Mouse (Mus musculus) ovary, postnatal 14 days (tissue): ENCODE data around the gene Zfand3.

Experiments
- DNase-seq: peaks from one replicate; pipeline ENCODE4 v3.0.0; 2022; ENCODE audit warnings: low spot score

Zfand3 gene

GRCm38 (mm10) chr17:30154861-30155260, 150.3 kb downstream of the Zfand3 start:
- no peak for DNase-seq

DNA sequence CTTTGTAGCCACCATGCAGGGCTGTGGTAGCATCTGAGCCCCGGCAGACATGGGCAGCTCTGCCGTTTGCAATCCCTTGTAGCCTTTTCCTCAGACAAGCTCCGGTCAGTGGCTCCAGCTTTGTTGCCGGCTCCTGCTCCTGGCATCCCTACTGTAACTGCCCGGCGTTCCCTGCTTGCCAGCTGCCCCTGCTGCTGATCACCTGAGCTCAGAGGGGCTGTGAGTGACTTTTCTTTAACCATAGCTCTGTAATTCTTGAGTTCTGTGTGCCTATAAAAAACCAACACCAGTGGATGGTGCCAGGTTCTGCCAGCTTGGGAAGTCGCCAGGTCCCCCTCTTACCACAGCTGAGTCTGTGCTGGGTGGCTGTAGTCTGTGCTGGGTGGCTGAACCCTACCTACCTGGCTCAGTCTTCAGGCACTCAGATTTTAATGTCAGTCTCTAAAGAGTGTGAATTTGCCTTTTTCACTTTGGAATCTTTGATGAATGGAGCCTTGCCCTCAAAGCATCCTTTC, 150.9 kb downstream of the Zfand3 start:
- DNase-seq: no peak

- no peak for DNase-seq
These were observed 154.0 kb downstream of the Zfand3 start for GRCm38 (mm10) chr17:30158419-30159108.

- DNase-seq: no peak
These were observed 154.8 kb downstream of the Zfand3 start for GRCm38 (mm10) chr17:30159341-30159740.

DNA sequence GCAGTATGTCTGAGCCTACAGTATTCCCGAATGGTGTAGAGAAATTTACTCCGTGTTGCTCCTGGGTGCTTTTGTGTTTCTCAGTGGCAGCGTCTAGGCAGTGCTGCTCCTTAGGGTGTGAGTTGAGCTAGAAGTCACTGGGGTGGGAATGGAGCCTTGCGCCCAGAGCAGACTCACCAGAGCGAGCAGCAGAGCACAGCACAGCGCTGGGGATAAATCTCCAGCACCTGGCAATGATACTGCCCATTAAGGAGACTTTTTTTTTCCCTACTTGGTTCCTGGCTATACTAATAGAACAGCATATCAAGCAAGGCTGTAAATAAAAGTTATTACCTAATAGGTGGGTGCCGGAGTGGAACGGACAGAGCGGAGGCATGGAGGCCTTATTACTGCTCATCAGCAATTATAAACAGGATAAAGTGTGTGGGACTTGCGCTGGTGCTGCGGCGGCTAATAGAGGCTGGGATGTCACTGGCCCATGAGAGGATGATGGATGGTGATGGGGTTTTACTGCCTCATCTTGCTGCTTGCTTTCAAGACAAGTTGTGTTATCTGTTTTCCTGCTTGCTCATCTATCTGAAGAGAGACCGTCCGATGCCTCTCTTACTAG, 156.4 kb downstream of the Zfand3 start:
- DNase-seq: no peak

- DNase-seq: no peak
These were observed 158.4 kb downstream of the Zfand3 start for GRCm38 (mm10) chr17:30162983-30163382.

DNA sequence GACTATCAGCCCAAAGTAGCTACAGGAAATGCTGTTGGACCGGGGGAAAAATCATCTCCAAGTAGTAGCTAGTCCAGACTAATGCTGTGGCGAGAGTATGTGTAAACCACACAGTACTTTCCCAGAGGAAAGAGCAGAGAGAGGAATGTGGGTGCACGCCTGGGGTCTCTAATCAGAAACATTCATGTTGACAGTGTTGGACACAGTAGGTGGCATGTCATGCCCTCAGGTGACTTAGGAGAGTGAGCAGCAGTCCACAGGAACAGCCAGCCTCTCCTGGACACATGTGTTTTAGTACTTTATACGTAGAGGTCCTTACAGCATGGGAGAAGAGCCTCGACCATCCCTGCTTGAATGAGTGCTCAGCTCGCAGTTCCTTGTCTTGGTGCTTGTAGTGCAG, 159.3 kb downstream of the Zfand3 start:
- DNase-seq: no peak

DNA sequence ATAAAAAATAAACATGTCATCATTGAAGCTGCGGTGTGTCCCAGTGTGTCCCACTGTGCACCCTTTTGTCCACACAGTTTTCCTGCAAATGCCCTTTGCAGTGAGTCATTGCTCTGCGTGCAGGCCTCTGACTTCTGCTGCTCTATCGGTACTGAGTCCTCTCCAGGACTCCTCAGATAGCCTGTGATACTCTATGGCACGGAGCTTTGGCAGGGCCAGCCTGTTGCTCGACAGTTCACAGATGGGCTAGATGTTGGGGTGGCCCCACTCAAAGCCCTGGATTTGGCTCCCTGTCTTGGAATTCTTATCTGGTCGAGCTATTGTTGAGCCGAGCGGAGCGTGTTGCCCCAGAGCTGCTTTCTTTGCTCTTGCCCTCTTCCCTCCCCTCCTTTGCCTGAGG, 160.3 kb downstream of the Zfand3 start:
- no peak for DNase-seq

DNA sequence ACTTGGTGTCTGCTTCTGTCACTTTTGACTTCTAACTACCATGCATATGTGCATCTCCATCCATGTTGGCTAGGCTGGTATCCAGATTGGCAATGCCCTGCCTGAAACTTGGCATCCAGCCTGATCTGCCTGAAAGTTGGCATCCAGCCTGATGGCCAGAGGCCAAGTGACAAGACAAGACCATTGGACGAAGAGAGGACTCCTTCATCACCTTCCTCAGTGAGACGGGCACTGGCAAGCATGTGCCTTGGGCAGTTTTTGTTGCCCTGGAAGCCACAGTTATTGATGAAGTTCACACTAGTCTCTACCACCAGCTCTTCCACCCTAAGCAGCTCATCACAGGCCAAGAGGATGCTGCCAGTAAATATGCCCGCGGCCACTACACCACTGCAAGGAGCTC, 172.9 kb downstream of the Zfand3 start:
- no peak for DNase-seq

- DNase-seq: no peak
These were observed 173.9 kb downstream of the Zfand3 start for GRCm38 (mm10) chr17:30178402-30178801.

GRCm38 (mm10) chr17:30180197-30180596, 175.7 kb downstream of the Zfand3 start:
- DNase-seq: no peak

DNA sequence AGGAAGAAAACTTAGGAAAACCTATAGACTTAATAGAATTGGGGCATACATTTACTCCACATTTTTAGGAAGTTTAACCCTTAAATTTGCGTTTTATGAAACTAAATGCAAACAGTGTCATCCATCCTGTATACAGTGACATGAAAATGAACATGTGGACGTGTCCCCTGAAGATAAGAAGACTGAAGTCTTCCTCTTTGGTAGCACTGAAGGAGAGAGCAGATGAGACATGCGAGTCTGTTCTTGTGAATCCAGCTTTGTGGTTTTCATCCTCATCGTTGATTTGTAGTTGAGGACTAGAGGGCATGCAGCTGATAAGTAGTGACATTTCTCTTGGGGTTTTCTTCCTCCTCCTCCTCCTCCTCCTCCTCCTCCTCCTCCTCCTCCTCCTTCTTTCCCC, 177.0 kb downstream of the Zfand3 start:
- DNase-seq: no peak

DNA sequence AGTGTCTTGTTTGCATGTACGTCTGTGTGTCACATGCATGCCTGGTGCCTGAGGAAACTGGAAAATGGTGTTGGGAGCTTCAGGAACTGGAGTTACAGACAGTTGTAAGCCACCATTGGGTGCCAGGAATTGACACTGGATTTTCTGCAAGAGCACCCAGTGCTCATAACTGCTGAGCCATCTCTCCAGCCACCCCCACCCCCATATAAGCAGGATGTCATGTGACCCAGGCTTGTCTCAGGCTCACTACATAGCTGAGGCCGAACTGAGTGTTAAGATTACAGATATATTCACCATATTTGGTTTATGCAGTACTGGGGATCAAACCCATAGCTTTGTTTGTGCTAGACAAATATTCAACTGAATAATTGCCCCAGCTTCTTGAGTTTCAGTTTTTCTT, 177.5 kb downstream of the Zfand3 start:
- no peak for DNase-seq

- no peak for DNase-seq
These were observed 179.0 kb downstream of the Zfand3 start for GRCm38 (mm10) chr17:30183561-30183960.

DNA sequence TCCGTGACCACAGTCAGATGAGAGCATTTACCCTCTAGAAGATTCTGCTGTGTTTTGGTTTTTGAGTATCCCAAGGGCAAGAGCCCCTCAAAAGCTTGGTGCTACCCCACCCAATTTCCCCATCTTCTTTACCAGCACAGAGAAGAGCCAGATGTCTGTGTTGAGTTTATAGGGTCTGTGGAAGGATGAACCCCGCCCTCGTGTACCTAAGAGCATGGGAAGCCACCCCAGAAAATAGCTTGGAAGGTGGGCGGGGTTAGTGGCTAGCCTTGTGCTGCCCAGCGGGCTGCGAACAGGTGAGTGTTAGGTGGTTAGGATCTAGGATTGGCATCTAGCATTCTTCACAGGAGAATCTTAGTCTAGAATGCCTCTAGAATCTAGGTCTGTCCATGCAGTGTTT, 182.6 kb downstream of the Zfand3 start:
- no peak for DNase-seq

GRCm38 (mm10) chr17:30187581-30187980, 183.0 kb downstream of the Zfand3 start:
- no peak for DNase-seq

DNA sequence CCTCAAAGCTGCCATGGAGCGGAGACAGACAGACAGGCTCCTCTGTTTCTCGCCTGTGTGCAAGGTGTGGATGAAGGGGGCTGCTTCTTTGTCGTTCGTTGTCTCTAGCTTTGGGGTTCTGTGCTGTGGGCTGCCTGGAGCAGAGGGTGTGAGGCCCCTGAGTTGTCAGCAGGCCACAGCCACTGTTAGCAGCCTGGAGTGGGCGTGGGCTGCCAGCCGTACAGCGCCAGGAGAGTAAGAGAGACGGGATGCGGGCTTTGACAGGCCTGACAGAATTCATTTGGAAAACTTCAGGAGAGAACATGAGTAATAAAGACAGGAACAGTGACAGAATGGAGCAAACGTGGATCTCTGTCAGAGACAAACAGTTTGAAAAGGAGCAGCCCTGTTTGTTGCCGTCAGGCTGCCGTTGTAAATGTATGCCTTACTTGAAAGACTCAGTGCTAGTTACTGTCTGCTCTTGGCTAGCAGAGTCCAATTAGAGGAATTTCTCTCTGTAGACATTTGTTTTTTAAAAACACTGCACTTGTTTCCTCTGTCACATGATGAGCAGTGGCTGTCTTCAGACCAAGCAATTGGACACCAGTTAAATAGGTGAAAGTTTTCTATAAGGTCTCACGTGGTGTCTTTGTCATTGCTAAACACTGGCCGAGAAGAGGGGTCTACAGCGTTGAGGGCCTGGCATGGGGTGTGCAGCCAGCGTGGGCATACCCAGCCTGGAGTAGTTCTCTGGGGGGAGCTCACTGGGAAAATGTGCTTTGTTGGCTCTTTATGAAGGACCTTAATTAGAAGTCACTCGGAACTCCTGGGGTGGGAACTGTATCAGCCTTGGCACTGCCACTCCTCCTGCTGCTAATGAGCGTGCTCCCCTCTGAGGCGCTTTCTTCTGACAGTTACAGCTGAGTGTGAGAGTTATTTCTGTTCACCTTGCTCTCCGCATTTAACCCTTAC, 183.8 kb downstream of the Zfand3 start:
- DNase-seq: no peak

GRCm38 (mm10) chr17:30191097-30191640, 186.6 kb downstream of the Zfand3 start:
- no peak for DNase-seq

DNA sequence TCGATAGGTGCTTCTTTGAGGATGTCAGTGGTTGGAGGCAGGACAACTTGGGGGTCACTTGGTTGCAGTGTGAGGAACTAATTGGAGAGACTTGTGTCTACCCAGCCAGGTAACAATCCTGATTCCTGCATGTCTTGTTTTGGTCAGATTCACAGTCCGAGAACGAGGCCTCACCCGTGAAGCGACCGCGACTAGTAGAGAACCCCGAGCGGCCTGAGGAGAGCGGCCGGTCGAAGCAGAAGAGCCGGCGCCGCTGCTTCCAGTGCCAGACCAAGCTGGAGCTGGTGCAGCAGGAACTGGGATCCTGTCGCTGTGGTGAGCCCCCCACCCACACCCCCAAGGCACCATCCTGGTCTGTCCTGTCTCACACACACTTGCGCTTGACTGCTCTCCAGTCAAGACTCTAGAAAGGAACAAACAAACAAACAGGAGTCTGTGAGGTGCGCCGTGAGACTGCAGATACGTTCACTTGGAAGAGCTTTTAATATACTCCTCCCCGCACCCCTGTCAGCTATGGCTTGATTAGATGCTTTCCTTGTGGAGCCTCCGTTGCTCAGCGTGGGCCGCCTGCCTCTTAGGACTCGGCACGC, 188.0 kb downstream of the Zfand3 start:
- no peak for DNase-seq

- DNase-seq: no peak
These were observed 189.1 kb downstream of the Zfand3 start for GRCm38 (mm10) chr17:30193615-30194014.

GRCm38 (mm10) chr17:30194091-30194490, 189.6 kb downstream of the Zfand3 start:
- no peak for DNase-seq
